In genomic region chr2:113778036-113778435, GRCm38 (mm10) we compare ENCODE assay signal across 22 mouse cellular contexts. TPM values are rescaled to one million over a fixed set of nuclear protein-coding genes. Genes with fewer than 3 reads are reported as not detected.
DNase-seq lines count a peak whose midpoint lies in the region; ATAC-seq and TF ChIP-seq lines count a peak whose summit lies in the region.
"Had no signal": no experiment of that assay in that cellular context is flagged by ENCODE, and none has a peak within 500 bp of the region (broad histone marks: within the 10 kb centered on the region; RNA-seq: fewer than 3 reads in every experiment).

No protein-coding gene starts in this region.

- peak; percentile 40 for TF ChIP-seq CTCF in intestine, postnatal 0 days (IDR thresholded peaks at IDR 0.05; ENCODE audit: low read depth)
- peak; percentile 56 for TF ChIP-seq CTCF in Patski (IDR thresholded peaks at IDR 0.05)

- in situ Hi-C loops in Patski (cut with MboI; ENCODE audit: low pct_unique_long_range_greater_than_20kb) = loop anchor here (25.0 kb wide), 1 partner anchor 991 kb away; no protein-coding TSS in a partner anchor

- H3K9me3 ChIP-seq in intestine, postnatal 0 days (ENCODE audit: control insufficient read depth) = no peaks in the 10 kb centered on the region
- no peaks in the 10 kb centered on the region for H3K9me3 ChIP-seq in intestine, embryonic 15.5 days
- H3K9me3 ChIP-seq: embryonic facial prominence, embryonic 13.5 days; heart, embryonic 12.5 days; hindbrain, embryonic 15.5 days; midbrain, embryonic 10.5 days had no signal

- 73% methylated on average over 6 of the region's 6 CpGs for WGBS in intestine, postnatal 0 days
- 75% methylated on average over 6 of the region's 6 CpGs for WGBS in intestine, embryonic 15.5 days

- CTCF ChIA-PET in Patski (lab: Charles Lee) = interaction anchor here (0.8 to 1.4 kb wide), 4 partner anchors 9 to 242 kb away, joined by 3 to 5 read pairs (median 4); no protein-coding TSS in a partner anchor

- POLR2A ChIA-PET in Patski (lab: Charles Lee) = no interaction called here

- no peak overlapping the region for H3K9ac ChIP-seq in intestine, postnatal 0 days (ENCODE audit: low read depth, low read length)
- H3K9ac ChIP-seq in intestine, embryonic 15.5 days = no peak overlapping the region
- H3K9ac ChIP-seq: embryonic facial prominence, embryonic 13.5 days; heart, embryonic 12.5 days; hindbrain, embryonic 15.5 days had no signal

- peak; percentile 18 for DNase-seq in embryo, embryonic 10 days (ENCODE audit: low spot score)
- DNase-seq in embryo, embryonic 11 days = no peak
- DNase-seq in 3T3-L1 (ENCODE audit: low read depth, low spot score) = peak; percentile 58
- no peak for DNase-seq in Patski (ENCODE audit: low read depth, low spot score)
- no peak for DNase-seq in cerebellum, adult 11-12 months
- DNase-seq in kidney, adult 9 months = no peak
- DNase-seq: adrenal gland, postnatal 10 days; cerebellum, adult 11 months; gastrocnemius, adult 2 months; kidney, adult 18-20 months; kidney, postnatal 14 days; lung, adult 2 months; retina, postnatal 1 day had no signal

- no peak overlapping the region for H3K27ac ChIP-seq in intestine, postnatal 0 days (ENCODE audit: low read depth, low read length)
- H3K27ac ChIP-seq in intestine, embryonic 15.5 days = no peak overlapping the region
- H3K27ac ChIP-seq: embryonic facial prominence, embryonic 13.5 days; gastrocnemius, adult 2 months; hindbrain, embryonic 15.5 days; macrophage; midbrain, embryonic 10.5 days had no signal

- no peak overlapping the region for H3K4me2 ChIP-seq in intestine, postnatal 0 days (replicated peaks; ENCODE audit: low read depth)
- no peak overlapping the region for H3K4me2 ChIP-seq in intestine, embryonic 15.5 days (replicated peaks)
- H3K4me2 ChIP-seq: embryonic facial prominence, embryonic 13.5 days; heart, embryonic 12.5 days; hindbrain, embryonic 15.5 days; liver, embryonic 11.5 days had no signal

- no peaks in the 10 kb centered on the region for H3K27me3 ChIP-seq in intestine, postnatal 0 days (replicated peaks; ENCODE audit: control insufficient read depth, insufficient read depth, low read length)
- H3K27me3 ChIP-seq in intestine, embryonic 15.5 days (replicated peaks) = no peaks in the 10 kb centered on the region
- no peaks in the 10 kb centered on the region for H3K27me3 ChIP-seq in Patski
- H3K27me3 ChIP-seq: hindbrain, embryonic 15.5 days had no signal

- no peaks in the 10 kb centered on the region for H3K36me3 ChIP-seq in intestine, postnatal 0 days (ENCODE audit: control insufficient read depth, insufficient read depth)
- H3K36me3 ChIP-seq in intestine, embryonic 15.5 days = no peaks in the 10 kb centered on the region
- H3K36me3 ChIP-seq: embryonic facial prominence, embryonic 13.5 days; heart, embryonic 12.5 days; midbrain, embryonic 10.5 days had no signal

- H3K4me3 ChIP-seq in intestine, postnatal 0 days (ENCODE audit: low read depth, low read length) = no peak overlapping the region
- H3K4me3 ChIP-seq in intestine, embryonic 15.5 days (replicated peaks) = no peak overlapping the region
- H3K4me3 ChIP-seq: embryonic facial prominence, embryonic 13.5 days; gastrocnemius, adult 2 months; heart, embryonic 12.5 days; hindbrain, embryonic 15.5 days; midbrain, embryonic 10.5 days had no signal

- no peaks in the 10 kb centered on the region for H3K4me1 ChIP-seq in intestine, postnatal 0 days (replicated peaks; ENCODE audit: control insufficient read depth, insufficient read depth, low read length)
- no peaks in the 10 kb centered on the region for H3K4me1 ChIP-seq in intestine, embryonic 15.5 days (replicated peaks)
- H3K4me1 ChIP-seq: embryonic facial prominence, embryonic 13.5 days; heart, embryonic 12.5 days; hindbrain, embryonic 15.5 days; midbrain, embryonic 10.5 days had no signal

- no peak for ATAC-seq in intestine, postnatal 0 days
- no peak for ATAC-seq in intestine, embryonic 15.5 days
- ATAC-seq in Patski = no peak
- ATAC-seq: activated CD4-positive, CD25-positive, alpha-beta regulatory T cell, adult 4 months had no signal

RNA-seq across cellular contexts. Expression of gene Grem1, which starts 19.6 kb away (rescaled TPM):
- polyA plus RNA-seq in intestine, postnatal 0 days (2015; fragmentation: Nextera tagmentation; extraction: Ambion mirVana) = 11.0 and 15.8 TPM in 2 replicates
- 8.1 and 9.0 TPM in 2 replicates for polyA plus RNA-seq in intestine, embryonic 15.5 days (2015; fragmentation: Nextera tagmentation; extraction: Ambion mirVana)
- polyA plus RNA-seq in Patski (2021) = 0.18 TPM
- polyA plus RNA-seq: activated CD4-positive, CD25-positive, alpha-beta regulatory T cell, adult 4 months; heart, embryonic 12.5 days had no signal

RNA-seq across cellular contexts. Expression of gene Scg5, which starts 50.9 kb away (rescaled TPM):
- 18.0 and 19.5 TPM in 2 replicates for polyA plus RNA-seq in intestine, postnatal 0 days (2015; fragmentation: Nextera tagmentation; extraction: Ambion mirVana)
- 13.3 and 13.6 TPM in 2 replicates for polyA plus RNA-seq in intestine, embryonic 15.5 days (2015; fragmentation: Nextera tagmentation; extraction: Ambion mirVana)
- 0.24 TPM for polyA plus RNA-seq in Patski (2021)
- polyA plus RNA-seq: macrophage had no signal

Comparison
In these comparisons a context has a peak if more than half of its experiments do, and no peak if none do; other contexts are left out.
1. DNase-seq: peak in embryo, embryonic 10 days (single experiment) and 3T3-L1 (single experiment); none in embryo, embryonic 11 days (single experiment), Patski (single experiment), cerebellum, adult 11-12 months (single experiment) and kidney, adult 9 months (single experiment).
2. RNA of gene Scg5, which starts 50.9 kb away (polyA plus RNA-seq): 18.0 to 19.5 TPM in intestine, postnatal 0 days and 13.3 to 13.6 TPM in intestine, embryonic 15.5 days; 0.24 TPM in Patski (single experiment); every median in the first group is over 10 times any median in the second.